Mouse (Mus musculus) spleen, postnatal 14 days (tissue): ENCODE data around the gene Mchr1.

Experiments
- DNase-seq, 2 experiments: peaks; one replicate each; pipeline ENCODE4 v3.0.0; 2021 to 2022; ENCODE audit warnings: low spot score in 2 of 2

Mchr1 gene

DNA sequence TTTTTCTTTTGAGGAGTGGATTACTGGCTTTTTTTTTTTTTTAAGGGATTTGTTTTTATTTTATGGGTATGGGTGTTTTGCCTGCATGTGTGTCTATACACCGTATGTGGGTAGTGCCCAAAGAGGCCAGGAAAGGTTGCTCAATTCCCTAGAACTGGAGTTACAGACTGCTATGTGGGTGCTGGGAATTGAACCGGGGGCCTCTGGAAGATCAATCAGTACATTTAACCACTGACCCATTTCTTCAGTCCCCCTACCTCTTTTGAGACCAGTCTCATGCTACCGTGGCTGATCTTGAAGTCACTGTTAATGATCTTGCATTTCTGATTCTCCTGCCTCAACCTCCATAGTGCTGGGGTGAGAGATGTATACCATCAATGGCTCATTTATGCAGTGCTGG is 8.0 kb upstream of the Mchr1 start:
- DNase-seq: no peak

DNA sequence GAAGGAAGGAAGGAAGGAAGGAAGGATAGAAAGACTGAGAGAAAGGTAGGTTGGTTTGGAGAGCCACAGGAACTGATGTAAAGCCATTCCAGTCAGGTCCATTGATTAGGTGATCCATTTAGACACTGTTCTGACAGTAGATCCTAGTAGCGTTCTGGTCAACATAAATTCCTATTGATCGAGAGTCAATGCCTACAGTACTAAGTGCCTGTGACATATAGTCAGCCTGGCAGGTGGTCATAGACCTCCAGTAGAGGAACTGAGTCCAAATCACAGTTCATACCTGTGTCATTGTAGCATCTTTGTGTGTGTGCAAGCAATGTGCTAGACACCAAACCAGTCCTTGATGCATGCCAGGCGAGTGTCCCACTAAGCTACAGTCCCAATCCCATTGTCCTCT is 7.0 kb upstream of the Mchr1 start:
- no peak for DNase-seq

DNA sequence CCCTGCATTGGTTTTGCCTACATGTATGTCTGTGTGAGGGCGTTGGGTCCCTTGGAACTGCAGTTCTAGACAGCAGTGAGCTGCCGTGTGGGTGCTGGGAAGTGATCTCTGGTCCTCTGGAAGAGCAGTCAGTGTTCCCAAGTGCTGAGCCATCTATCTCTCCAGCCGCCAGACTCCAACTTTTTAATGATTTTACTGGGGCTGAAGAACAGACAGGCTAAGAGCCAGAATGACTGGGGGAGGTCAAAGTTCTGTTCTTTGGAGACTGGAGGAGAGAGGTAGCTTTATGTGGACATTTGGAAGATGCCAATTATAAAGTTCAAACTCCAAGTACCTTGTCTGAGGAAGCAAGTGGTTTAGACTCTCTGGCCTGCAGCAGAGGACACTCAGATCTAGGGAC is 5.5 kb upstream of the Mchr1 start:
- no peak for DNase-seq

DNA sequence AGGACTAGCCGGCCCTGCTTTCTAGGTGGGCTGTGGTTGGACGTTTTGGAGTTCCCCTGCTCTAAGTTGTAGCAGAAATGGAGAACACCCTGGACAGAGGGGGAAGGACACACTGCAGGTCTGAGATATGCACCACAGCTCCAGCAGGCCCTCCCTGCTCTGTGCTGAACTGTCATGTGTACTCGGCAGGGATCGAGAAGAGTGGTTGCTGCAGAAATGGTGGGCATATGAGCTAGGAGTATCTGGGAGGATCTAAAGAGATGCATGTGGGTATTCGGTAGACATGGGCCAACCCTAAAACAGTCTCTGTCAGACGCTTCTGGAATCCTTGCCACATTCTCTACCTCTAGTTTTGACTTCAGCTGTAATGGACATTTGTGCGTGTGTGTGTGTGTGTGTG is 4.0 kb upstream of the Mchr1 start:
- no peak for DNase-seq

DNA sequence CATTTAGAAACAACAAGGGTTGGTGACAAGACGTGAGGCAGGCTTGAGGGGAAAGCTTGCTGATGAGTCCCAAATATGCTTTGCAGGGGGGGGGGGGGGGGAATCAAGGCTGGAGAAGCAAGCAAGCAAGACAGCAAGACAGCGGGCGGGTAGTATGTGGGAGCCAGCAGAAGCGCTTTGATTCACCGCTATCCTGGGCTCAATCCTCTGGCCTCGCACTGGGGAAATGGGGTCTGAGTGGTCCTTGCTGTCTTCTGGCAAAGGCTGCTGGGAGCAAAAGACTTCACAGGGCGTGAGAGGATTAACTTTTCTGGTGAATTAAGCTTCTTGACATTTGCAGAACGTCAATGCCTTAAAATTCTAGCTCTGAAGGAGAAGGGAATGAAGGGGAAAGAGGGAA is 763 bp downstream of the Mchr1 start:
- DNase-seq: no peak

DNA sequence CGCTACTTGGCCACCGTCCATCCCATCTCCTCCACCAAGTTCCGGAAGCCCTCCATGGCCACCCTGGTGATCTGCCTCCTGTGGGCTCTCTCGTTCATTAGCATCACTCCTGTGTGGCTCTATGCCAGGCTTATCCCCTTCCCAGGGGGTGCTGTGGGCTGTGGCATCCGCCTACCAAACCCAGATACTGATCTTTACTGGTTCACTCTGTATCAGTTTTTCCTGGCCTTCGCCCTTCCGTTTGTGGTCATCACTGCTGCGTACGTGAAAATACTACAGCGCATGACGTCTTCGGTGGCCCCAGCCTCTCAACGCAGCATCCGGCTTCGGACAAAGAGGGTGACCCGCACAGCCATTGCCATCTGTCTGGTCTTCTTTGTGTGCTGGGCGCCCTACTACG is 2.2 kb downstream of the Mchr1 start:
- no peak for DNase-seq

DNA sequence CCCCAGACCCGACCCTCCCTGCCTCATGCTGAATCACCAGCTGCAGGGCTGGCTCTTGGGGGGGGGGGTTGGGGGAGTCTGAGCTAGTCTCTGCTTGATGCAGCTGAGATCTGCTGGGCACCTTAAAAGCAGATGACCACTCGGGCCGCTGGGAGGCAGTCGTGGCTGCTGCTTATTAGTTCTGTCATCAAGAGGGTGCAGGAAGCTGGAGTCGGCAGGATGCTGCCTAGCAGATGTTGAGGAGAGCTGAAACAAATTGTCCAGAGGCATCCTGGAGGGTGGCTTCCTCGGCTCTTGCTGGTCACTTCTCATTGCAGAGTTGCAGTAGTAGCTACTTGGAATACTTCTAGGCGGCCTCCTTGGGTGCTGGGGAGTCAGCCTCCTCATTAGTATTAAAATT is 4.0 kb downstream of the Mchr1 start:
- DNase-seq: no peak

DNA sequence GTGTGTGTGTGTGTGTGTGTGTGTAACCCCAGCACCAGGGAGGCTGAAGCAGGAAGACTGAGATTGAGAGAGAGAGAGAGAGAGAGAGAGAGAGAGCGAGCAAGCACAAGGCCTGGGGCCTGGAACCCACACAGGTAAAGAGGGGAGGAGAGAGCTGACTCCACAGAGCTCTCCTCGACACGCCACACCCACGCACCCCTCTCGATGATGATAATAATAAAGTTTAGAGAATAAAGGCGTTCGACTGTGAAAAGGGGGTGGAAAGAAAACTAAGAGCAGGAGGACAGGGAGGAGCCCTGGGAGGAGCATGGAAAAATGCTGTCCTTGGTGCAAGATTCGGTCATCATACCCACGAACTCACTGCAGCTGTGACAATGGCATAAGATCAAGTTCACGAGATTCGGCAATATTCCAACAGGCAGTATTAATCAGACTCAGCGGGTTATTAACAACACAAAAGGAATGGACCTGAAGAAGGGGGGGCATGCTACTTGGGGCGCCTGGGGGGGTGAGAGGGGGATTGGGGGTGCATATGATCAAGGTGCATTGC is 4.6 kb downstream of the Mchr1 start:
- no peak for DNase-seq

DNA sequence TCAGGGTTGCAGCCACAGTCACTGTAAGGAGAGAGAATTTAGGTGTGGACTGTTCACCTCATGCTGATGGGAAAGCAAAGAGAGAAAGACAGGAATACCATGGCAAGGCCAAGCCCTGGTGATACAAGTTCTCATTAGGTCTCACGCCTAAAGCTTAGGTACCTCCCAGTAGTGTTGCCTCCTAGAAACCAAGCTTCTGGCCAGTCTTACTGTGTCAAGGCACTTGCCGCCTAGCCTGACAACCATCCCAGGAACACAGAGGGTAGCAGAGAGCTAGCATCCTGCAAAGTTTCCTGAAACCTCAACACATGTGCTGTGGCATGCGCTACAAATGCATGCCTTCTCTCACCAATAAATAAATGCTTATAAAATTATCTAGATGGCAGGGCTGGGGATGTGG is 11.6 kb downstream of the Mchr1 start:
- no peak for DNase-seq

DNA sequence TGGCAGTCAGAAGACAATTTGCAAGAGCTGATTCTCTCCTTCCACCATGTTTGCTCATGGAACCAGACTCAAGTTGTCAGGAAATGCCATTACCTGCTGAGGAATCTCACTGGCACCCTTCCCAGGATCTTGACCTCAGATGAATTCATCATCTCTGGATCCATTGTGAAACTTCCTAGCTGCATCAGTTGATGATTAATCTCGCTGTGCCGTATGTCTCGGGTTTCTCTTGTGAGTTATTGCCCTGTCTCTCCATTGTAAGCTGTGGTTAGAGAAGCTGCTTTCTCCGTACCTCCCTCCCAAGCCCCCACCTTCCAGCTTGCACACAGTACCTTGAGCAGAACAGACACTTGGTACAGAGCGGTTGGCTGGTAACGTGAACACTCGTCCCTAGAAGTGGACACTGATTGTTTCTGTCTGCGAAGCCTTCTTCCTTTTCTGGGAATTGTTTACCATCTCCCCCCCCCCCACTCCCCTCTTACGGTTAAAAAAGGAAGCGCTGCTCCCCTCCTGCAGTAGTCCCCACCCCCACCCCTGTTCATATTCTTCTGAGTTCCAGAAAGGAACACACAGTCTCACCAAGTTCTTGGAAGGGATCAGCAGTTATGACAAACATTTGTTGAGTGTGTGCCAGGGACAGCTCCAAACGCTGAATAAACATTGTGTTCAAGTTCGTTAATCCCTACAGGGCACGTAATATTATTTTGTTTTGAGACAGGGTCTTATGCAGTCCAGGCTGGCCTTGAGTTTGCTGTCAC is 12.5 kb downstream of the Mchr1 start:
- no peak for DNase-seq

DNA sequence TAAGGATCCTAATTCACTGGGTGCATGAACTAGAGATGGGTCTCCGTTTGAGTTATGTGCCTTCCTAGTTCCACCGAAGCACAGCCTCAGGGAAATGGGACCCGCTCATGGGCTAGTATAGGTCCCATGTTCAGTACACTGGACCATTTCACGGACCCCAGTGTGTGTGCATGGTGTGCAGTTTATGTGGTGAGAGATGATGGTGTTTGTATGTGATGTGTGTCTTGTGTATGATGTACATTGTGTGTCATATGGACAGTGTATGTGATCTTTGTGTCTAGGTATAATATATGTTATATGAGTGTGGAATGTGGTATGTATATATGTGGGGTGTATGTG is 13.0 kb downstream of the Mchr1 start:
- no peak for DNase-seq

DNA sequence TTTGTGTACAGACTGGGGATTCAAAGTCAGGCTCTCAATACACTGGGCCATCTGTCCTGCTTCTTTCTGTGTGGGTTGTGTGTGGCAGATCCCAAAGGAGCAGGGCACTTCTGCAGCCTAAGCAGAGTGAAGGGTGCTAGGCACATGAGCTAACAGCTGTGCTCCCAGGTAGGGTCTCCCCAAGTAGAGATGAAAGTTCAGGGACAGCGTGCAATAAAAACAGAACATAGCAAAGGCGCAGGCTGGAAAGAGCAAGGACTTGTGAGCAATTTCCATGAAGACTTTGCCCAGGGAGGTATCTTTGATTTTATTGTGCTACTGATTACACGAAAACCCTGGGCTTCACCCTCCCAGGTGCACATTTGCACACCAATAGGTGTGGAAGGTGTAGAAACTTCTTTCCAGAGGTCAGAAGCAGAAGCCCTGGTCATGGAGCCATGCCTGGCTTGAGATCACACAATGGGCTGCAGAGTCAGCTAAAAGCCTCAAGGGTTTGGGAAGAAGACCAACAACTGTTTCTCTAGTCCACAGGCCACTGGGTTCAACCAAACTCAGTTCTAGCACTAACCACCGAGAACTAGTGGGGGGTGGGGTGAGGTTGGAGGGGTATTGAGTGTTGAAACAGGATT is 13.8 kb downstream of the Mchr1 start:
- no peak for DNase-seq

DNA sequence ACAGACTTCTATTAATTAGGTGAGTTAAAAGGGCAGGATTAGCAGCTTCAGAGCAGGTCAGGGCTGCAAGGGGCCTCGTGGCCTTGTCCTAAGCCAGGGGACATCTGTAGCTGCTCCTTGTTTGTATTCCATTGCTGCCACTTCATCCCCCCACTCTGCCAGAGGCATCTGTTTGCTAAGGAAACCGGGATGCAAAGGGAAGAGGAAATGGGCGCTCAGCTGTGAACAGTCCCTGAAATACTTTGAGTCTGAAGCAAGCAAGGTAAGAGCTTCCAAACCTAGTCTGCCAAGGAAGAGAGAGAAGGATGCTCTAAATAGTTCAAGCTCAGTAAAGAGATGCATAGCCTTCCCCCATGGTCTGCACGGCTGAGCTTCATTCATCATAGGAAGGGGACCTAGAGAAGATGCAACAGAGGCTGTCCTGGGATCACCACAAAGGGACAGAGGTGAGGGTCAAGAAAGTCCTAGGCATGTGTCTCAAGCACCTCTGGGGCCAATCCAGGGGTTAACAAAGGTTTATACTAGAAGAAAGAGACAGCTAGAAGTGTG is 17.4 kb downstream of the Mchr1 start:
- no peak for DNase-seq

DNA sequence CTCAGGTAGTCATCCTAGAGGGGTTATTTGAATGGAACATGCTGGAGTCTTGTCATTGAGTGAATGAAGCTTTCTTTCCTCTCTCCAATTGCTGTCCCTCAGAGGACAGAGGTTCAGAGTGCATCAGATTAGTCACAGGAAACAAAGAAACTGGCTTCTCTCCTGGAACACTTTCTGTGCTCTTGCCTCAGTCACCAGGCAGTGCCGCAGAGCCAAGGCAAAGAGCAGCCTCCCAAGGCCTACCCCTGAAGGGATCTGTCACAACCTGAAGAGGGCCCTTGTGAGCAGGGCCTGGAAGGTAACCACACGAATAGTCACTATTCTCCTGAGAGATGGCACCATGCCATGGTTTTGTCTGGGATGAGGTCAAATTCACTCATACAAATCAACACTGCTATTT is 18.3 kb downstream of the Mchr1 start:
- DNase-seq: no peak

DNA sequence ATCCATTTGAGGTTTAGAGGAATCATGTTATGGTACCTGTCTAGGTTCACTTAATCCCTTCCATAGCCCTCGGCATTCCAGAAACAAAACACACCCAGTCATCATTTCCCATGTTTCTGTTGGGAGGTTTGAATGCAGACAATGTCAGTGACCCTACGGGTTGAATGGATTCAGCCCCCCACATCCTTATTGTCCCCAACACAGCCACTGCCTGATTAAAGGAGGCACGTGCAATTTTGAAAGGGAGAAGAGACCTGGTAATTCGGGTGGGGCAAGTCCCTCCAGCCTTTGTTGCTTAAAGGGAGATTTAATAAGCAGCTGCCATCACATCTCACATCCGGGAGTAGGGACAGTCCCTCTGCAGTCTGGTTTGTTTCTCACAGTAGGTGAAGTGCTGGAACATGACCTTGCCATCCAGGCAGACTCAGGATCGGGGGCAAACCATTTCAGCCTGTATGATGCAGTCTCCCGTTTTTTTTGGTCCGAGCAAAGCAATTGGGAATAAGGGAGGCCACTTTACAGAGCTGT is 18.9 kb downstream of the Mchr1 start:
- DNase-seq: no peak

DNA sequence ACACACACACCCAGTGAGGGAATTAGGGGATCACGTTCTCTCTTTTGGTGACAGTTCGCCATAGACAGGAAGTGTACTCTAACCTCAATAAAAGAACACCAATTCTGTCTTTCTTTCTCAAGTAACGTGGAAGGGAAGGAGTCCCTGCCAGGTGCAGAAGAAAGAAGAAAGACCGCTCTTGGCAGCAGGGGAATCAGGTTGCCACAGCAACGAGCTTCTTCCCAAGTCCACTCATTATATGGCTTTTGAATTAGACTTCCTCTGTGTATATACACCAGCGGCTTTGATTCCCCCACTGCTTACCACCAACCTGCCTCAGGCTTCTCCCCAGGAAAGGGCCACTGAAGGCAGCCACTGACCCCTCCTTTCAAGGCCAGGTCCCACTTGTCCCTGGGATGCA is 19.8 kb downstream of the Mchr1 start:
- no peak for DNase-seq

DNA sequence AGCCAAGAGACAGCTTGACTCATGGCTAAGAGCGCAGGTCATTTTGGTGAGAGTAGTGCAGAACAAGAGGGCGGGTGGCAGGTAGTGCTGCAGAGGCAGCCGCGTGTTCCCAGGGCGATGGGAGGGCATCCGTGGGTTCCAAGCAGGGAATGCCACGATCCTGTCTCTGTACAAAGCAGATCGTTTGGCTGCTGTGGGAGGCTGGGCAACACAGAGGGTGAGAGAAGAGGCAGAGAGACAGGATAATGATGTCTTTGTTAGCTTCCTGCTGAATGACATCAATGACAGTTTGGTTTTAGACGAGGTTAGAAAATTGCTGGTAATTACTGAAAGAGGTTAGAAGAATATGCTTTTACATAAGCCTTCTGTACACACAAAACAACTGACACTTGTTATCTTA is 23.0 kb downstream of the Mchr1 start:
- DNase-seq: no peak

DNA sequence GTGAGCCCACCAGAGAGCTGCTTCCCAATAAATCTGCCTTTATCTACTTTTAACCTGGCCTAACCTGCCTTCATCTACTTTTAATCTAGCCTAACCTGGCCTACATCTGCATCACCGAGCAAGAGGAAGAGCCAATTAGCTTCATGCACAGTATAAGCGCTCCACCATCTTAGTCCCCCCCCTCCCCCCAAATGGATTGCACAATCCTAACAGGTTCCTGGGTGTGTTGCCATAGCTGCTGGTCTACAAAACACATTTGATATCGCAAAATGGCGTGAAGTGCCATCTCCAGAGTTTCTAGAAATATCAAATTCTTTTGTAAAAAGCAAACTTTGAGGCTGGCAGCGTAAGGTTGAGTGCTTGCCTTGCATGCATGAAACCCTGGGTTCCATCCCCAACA is 24.0 kb downstream of the Mchr1 start:
- no peak for DNase-seq

DNA sequence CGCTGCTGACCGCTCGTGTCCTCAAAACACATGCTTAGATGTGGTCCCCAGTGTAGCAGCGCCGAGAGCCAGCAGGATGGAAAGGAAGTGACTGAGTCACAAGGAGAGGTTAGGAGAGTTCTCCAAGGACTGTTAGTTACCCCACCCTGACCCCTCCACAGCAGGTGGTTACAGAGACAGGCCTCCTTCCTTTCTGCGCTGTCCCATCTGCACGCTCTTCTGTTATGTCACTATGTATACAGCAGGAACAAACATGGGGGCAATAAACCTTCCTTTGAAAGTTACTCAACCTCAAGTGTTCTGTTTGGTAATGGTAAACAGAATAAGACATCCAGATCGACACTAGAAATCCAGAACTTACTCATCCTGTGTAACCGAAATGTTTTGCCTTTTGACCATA is 24.9 kb downstream of the Mchr1 start:
- DNase-seq: no peak

DNA sequence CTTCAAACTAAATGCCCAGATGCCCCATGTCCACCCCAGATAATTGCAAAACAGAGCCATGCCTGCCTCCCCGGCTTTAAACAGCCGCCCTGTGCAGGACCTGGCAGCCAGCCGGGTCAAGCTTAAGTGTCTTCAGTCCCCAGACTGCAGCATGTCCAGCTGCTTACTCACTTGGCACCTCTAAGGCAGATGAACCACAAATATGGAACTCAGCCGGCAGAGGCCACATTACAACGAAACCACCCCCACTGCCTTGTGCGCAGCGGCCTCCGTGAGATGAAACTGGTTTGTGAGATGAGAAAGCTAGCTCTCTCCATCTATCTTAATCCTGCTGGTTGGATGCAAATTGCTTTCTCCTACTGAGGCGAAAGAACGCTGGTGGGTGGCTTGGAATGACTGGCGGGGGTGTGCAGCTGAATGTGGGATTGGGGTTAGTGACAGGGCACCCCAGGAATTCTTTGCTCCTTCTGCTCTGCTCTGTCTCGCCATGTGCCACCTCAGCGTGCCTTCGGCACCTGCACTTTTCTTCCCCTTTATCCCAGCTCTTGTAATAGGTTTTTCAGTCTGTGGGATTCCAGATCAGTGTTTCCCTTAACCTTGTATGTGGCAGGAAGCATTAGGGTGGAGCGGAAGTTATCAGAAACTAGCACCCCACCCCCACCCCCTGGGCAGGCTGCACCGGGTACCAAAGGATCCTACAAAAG is 29.2 kb downstream of the Mchr1 start:
- no peak for DNase-seq

DNA sequence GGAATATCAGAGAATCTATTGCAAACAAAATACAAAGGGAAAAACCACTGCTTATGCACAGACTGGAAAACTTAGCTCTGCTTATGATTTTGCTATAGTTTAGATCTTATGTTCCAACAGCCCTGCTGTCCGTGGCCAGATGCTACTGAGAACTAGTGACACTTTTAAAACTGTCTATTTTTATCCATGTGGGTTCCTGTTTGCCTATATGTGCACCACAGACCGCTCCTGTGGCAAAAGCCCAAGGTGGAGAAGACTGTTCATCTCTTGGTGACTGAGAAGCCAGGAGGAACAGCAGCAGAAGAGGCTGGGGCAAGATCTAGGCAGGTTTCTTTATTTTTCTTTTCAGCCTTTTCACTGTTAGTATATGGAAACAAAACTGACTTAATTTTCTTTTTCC is 32.1 kb downstream of the Mchr1 start:
- no peak for DNase-seq

DNA sequence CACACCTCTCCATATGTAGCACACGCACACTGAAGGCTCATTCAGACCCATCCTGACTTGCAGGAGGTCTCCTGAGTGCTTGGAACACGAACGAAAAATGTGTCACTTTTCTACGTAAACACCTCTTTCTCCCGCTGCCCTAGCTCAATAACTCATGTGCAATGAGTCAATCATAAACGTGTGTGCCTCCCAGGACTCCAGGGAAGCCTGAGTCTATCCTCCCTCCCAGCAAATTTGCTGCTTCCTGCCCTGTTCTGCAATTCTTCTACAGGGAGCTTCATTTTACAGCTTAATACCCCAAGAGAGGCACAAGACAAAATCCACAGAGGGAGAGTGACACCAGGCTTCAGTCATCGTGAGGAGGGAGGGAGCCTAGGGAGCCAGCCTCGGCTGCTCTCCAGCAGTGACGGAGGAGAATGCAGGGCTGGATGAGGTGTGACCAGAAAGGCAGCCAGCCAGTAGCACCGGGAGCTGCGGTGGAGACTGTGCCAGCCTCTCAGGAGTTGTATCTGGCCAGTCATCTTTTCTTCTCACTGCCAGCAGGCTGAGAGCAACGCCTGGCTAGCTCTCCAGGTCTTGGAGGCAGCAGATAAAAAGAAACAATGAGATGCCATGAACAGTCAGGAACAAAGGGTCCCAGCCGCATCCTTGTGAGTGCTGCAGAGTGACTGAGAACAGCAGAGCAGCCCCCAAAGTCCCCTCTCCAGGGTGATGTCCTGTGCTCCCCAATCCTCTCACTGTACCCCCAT is 37.2 kb downstream of the Mchr1 start:
- no peak for DNase-seq
